Mouse (Mus musculus) stomach, postnatal 0 days (tissue): ENCODE data around the gene Cdc14a.

Source experiments
- CTCF ChIP-seq: IDR thresholded peaks from 2 replicates; pipeline ENCODE4 v1.5.1; 2016; ENCODE audit warnings: antibody characterized with exemption, low read depth, mild to moderate bottlenecking, moderate library complexity
- EP300 ChIP-seq: optimal IDR thresholded peaks from 2 replicates; pipeline ENCODE3; 2016; ENCODE audit warnings: antibody characterized with exemption

DNA sequence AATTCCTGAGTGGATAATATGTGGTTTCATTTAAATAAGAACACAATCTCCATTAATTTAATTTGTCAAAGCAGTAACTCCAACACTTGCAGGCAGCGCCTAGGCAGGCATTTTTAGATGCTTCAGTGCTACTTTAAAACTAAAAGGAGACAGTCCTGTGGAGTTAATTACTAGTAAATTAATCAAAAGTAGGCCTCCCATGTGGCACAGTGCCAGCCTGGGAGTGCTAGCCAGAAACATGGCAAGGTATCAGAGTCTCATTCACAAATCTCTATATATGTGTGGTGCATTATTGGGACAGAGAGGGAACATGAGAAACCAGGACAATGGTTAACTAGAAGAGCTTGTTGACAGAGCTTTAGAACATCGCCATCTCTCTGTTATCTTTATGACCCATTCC is 174.8 kb downstream of the Cdc14a start:
- no peak for TF ChIP-seq CTCF
- no peak for TF ChIP-seq EP300
